Mouse (Mus musculus) forebrain, embryonic 13.5 days (tissue): Measurements from ENCODE around the gene Etfa. TPM values are rescaled to one million over a fixed set of nuclear protein-coding genes. Genes with fewer than 3 reads are reported as not detected.
A peak's percentile ranks its signal among the peaks of the same experiment; 100 is the strongest.

Experiments used
- ATAC-seq: fragments of 200-750 bp; cut with Nextera tagmentation; 2 replicates; pipeline ENCODE4 v1.8.0; 2017
- H3K27ac ChIP-seq: fragments of 300-500 bp; sonication (generic); 2 replicates; pipeline ENCODE4 v1.5.1; 2015; ENCODE audit warnings: inconsistent platforms, mild to moderate bottlenecking, moderate library complexity
- H3K27me3 ChIP-seq: fragments of 300-500 bp; sonication (generic); 2 replicates; pipeline ENCODE4 v1.6.1; 2015; ENCODE audit warnings: mild to moderate bottlenecking, inconsistent platforms
- H3K36me3 ChIP-seq: fragments of 300-500 bp; sonication (generic); 2 replicates; pipeline ENCODE4 v1.6.1; 2015; ENCODE audit warnings: mild to moderate bottlenecking, inconsistent platforms; ENCODE audit not compliant: poor library complexity, severe bottlenecking
- H3K4me1 ChIP-seq: fragments of 300-500 bp; sonication (generic); 2 replicates; pipeline ENCODE4 v1.6.1; 2015; ENCODE audit warnings: inconsistent platforms
- H3K4me2 ChIP-seq: fragments of 300-500 bp; sonication (generic); 2 replicates; pipeline ENCODE4 v1.6.1; 2015; ENCODE audit warnings: inconsistent platforms, mild to moderate bottlenecking, moderate library complexity
- H3K4me3 ChIP-seq: fragments of 300-500 bp; sonication (generic); 2 replicates; pipeline ENCODE4 v1.5.1; 2015; ENCODE audit warnings: mild to moderate bottlenecking, inconsistent platforms
- H3K9ac ChIP-seq: fragments of 300-500 bp; sonication (generic); 2 replicates; pipeline ENCODE4 v1.6.1; 2015; ENCODE audit warnings: mild to moderate bottlenecking, inconsistent platforms
- H3K9me3 ChIP-seq: fragments of 300-500 bp; sonication (generic); replicated peaks from 2 replicates; pipeline ENCODE4 v1.6.1; 2016; ENCODE audit warnings: inconsistent platforms
- WGBS: fragments of 180-500 bp; shearing (Covaris S2); methylation state at CpG from one replicate; pipeline ENCODE4 v1.1.7; 2015; 5-methylcytosine and 5-hydroxymethylcytosine counted together
- polyA plus RNA-seq: library from polyadenylated mRNA; unstranded; fragments of >200 nt; fragmentation: Nextera tagmentation; extraction: Ambion mirVana; gene quantifications from 2 replicates; pipeline ENCODE4 v1.2.1, GENCODE M21; 2015

Gene Etfa
- polyA plus RNA-seq: 119 and 129 TPM in 2 replicates

- H3K9ac ChIP-seq: peak within 1 kb of the TSS; percentile 88
- peaks cover 16% of the 10 kb centered on the region for H3K27me3 ChIP-seq
- peak within 1 kb of the TSS; percentile 72 for H3K27ac ChIP-seq
- H3K36me3 ChIP-seq: no peaks in the 10 kb centered on the region
- ATAC-seq: peak; percentile 100
- under 1% methylated on average over 43 of the region's 47 CpGs for WGBS
- peaks cover 11% of the 10 kb centered on the region for H3K4me1 ChIP-seq
- H3K4me3 ChIP-seq: peak within 1 kb of the TSS; percentile 84
- H3K9me3 ChIP-seq: no peaks in the 10 kb centered on the region
- peak within 1 kb of the TSS; percentile 93 for H3K4me2 ChIP-seq
Observed at GRCm38 (mm10) chr9:55512027-55512543, at the start of gene Etfa. Gene Etfa (minus strand): TSS chr9:55512243.

GRCm38 (mm10) chr9:55560960-55561359 lies 48.9 kb upstream of the Etfa start:
- Histone ChIP-seq H3K27ac (no peak overlapping the region), H3K4me2 (no peak overlapping the region), H3K9me3 (no peaks in the 10 kb centered on the region), H3K36me3 (no peaks in the 10 kb centered on the region), H3K4me1 (no peaks in the 10 kb centered on the region), H3K27me3 (no peaks in the 10 kb centered on the region), H3K9ac (no peak overlapping the region), H3K4me3 (no peak overlapping the region)
- 80% methylated on average over 1 of the region's 1 CpGs for WGBS
- no peak for ATAC-seq

GRCm38 (mm10) chr9:55554986-55555385 lies 42.9 kb upstream of the Etfa start:
- no peak for ATAC-seq
- no peaks in the 10 kb centered on the region for H3K4me1 ChIP-seq
- WGBS: 92% methylated on average over 1 of the region's 1 CpGs

GRCm38 (mm10) chr9:55549302-55549890 lies 37.4 kb upstream of the Etfa start:
- Histone ChIP-seq H3K9ac (no peak overlapping the region), H3K27ac (no peak overlapping the region), H3K36me3 (no peaks in the 10 kb centered on the region), H3K4me2 (no peak overlapping the region), H3K9me3 (no peaks in the 10 kb centered on the region), H3K27me3 (peaks cover 73% of the 10 kb centered on the region), H3K4me3 (no peak overlapping the region), H3K4me1 (peaks cover 19% of the 10 kb centered on the region)
- 4% methylated on average over 16 of the region's 16 CpGs for WGBS
- ATAC-seq: no peak

More at GRCm38 (mm10) chr9:55554986-55555385, 42.9 kb upstream of the Etfa start:
- Histone ChIP-seq H3K9ac (no peak overlapping the region), H3K9me3 (no peaks in the 10 kb centered on the region), H3K36me3 (no peaks in the 10 kb centered on the region), H3K4me2 (no peak overlapping the region), H3K27ac (no peak overlapping the region), H3K27me3 (peaks cover 17% of the 10 kb centered on the region), H3K4me3 (no peak overlapping the region)

- H3K27me3 ChIP-seq: peaks cover 78% of the 10 kb centered on the region
- H3K36me3 ChIP-seq: no peaks in the 10 kb centered on the region
- H3K4me3 ChIP-seq: no peak overlapping the region
- H3K27ac ChIP-seq: no peak overlapping the region
- H3K4me2 ChIP-seq: no peak overlapping the region
- H3K4me1 ChIP-seq: peaks cover 24% of the 10 kb centered on the region
- no peaks in the 10 kb centered on the region for H3K9me3 ChIP-seq
- no peak overlapping the region for H3K9ac ChIP-seq
- ATAC-seq: no peak
- 6% methylated on average over 3 of the region's 3 CpGs for WGBS
Observed at GRCm38 (mm10) chr9:55548871-55549270, 36.8 kb upstream of the Etfa start.

GRCm38 (mm10) chr9:55546176-55547010 lies 34.4 kb upstream of the Etfa start:
- WGBS: 2% methylated on average over 63 of the region's 63 CpGs
- H3K4me3 ChIP-seq: peak overlapping the region; percentile 29
- no peaks in the 10 kb centered on the region for H3K9me3 ChIP-seq
- H3K4me2 ChIP-seq: peak overlapping the region; percentile 47
- peaks cover 97% of the 10 kb centered on the region for H3K27me3 ChIP-seq
- H3K4me1 ChIP-seq: peaks cover 39% of the 10 kb centered on the region
- no peaks in the 10 kb centered on the region for H3K36me3 ChIP-seq
- no peak overlapping the region for H3K9ac ChIP-seq
- no peak overlapping the region for H3K27ac ChIP-seq
- peak; percentile 59 for ATAC-seq

GRCm38 (mm10) chr9:55545556-55546175 lies 33.6 kb upstream of the Etfa start:
- peak overlapping the region; percentile 29 for H3K4me3 ChIP-seq
- H3K27ac ChIP-seq: no peak overlapping the region
- peak overlapping the region; percentile 47 for H3K4me2 ChIP-seq
- WGBS: 5% methylated on average over 41 of the region's 41 CpGs
- ATAC-seq: no peak
- H3K27me3 ChIP-seq: peaks cover 98% of the 10 kb centered on the region
- H3K36me3 ChIP-seq: no peaks in the 10 kb centered on the region
- H3K9ac ChIP-seq: no peak overlapping the region
- H3K4me1 ChIP-seq: peaks cover 47% of the 10 kb centered on the region
- no peaks in the 10 kb centered on the region for H3K9me3 ChIP-seq

GRCm38 (mm10) chr9:55544861-55545555 lies 33.0 kb upstream of the Etfa start:
- ATAC-seq: no peak
- H3K4me3 ChIP-seq: no peak overlapping the region; the same call in 1 of the 2 replicates
- WGBS: 2% methylated on average over 30 of the region's 30 CpGs

GRCm38 (mm10) chr9:55543703-55544401 lies 31.8 kb upstream of the Etfa start:
- no peaks in the 10 kb centered on the region for H3K9me3 ChIP-seq
- under 1% methylated on average over 46 of the region's 46 CpGs for WGBS
- no peak for ATAC-seq
- H3K9ac ChIP-seq: peak overlapping the region; percentile 40; the same call in 1 of the 2 replicates
- peak overlapping the region; percentile 20 for H3K4me3 ChIP-seq
- peaks cover 99% of the 10 kb centered on the region for H3K27me3 ChIP-seq
- peaks cover 52% of the 10 kb centered on the region for H3K4me1 ChIP-seq
- no peaks in the 10 kb centered on the region for H3K36me3 ChIP-seq
- no peak overlapping the region for H3K27ac ChIP-seq
- H3K4me2 ChIP-seq: peak overlapping the region; percentile 46

More at GRCm38 (mm10) chr9:55544861-55545555, 33.0 kb upstream of the Etfa start:
- no peaks in the 10 kb centered on the region for H3K36me3 ChIP-seq
- H3K9ac ChIP-seq: no peak overlapping the region
- H3K27me3 ChIP-seq: peaks cover 99% of the 10 kb centered on the region
- H3K4me1 ChIP-seq: peaks cover 52% of the 10 kb centered on the region
- H3K27ac ChIP-seq: no peak overlapping the region
- 0 out of 2 replicates have a peak overlapping the region, but pooled peaks have one; percentile 4 for H3K4me2 ChIP-seq
- H3K9me3 ChIP-seq: no peaks in the 10 kb centered on the region

- no peak for ATAC-seq
- H3K4me2 ChIP-seq: no peak overlapping the region
- no peaks in the 10 kb centered on the region for H3K9me3 ChIP-seq
- no peaks in the 10 kb centered on the region for H3K36me3 ChIP-seq
- H3K9ac ChIP-seq: no peak overlapping the region
- peaks cover 99% of the 10 kb centered on the region for H3K27me3 ChIP-seq
- H3K4me3 ChIP-seq: no peak overlapping the region
- peaks cover 52% of the 10 kb centered on the region for H3K4me1 ChIP-seq
- 2% methylated on average over 8 of the region's 8 CpGs for WGBS
- no peak overlapping the region for H3K27ac ChIP-seq
Observed at GRCm38 (mm10) chr9:55543336-55543702, 31.3 kb upstream of the Etfa start.
